Mouse (Mus musculus) forebrain, embryonic 10.5 days (tissue): Measurements from ENCODE around the gene Pik3cd. TPM values are rescaled to one million over a fixed set of nuclear protein-coding genes. Genes with fewer than 3 reads are reported as not detected.

Experiments used
- DNase-seq: peaks from one replicate; pipeline ENCODE4 v3.0.0-alpha.2; 2017; ENCODE audit warnings: low spot score; ENCODE audit errors: extremely low spot score
- H3K27ac ChIP-seq: fragments of 300-500 bp; sonication (generic); 2 replicates; pipeline ENCODE4 v1.5.1; 2016; ENCODE audit warnings: mild to moderate bottlenecking
- H3K27me3 ChIP-seq: fragments of 300-500 bp; sonication (generic); 2 replicates; pipeline ENCODE4 v1.6.1; 2016; ENCODE audit warnings: mild to moderate bottlenecking; ENCODE audit not compliant: poor library complexity, severe bottlenecking
- H3K36me3 ChIP-seq: fragments of 300-500 bp; sonication (generic); replicated peaks from 2 replicates; pipeline ENCODE4 v1.6.1; 2016; ENCODE audit warnings: mild to moderate bottlenecking, moderate library complexity
- H3K4me1 ChIP-seq: fragments of 300-500 bp; sonication (generic); 2 replicates; pipeline ENCODE4 v1.6.1; 2016
- H3K4me3 ChIP-seq: fragments of 300-500 bp; sonication (generic); 2 replicates; pipeline ENCODE4 v1.5.1; 2016; ENCODE audit warnings: mild to moderate bottlenecking, moderate library complexity
- H3K9me3 ChIP-seq: fragments of 300-500 bp; sonication (generic); 2 replicates; pipeline ENCODE4 v1.6.1; 2016; ENCODE audit warnings: mild to moderate bottlenecking, moderate library complexity
- WGBS: fragments of 180-500 bp; shearing (Covaris S2); methylation state at CpG from one replicate; pipeline ENCODE4 v1.1.7; 2016; 5-methylcytosine and 5-hydroxymethylcytosine counted together
- microRNA-seq: library from miRNA; unstranded; fragments of <30 nt; microRNA quantifications from one replicate; pipeline ENCODE4, GENCODE M21; 2017
- polyA plus RNA-seq: library from polyadenylated mRNA; unstranded; fragments of >200 nt; fragmentation: Nextera tagmentation; extraction: Ambion mirVana; gene quantifications from 2 replicates; pipeline ENCODE4 v1.2.1, GENCODE M21; 2016

The Pik3cd gene
- polyA plus RNA-seq, 1 experiment from 2014 or later, result 4.6 TPM

GRCm38 (mm10) chr4:149606766-149607358 lies 95.5 kb downstream of the Pik3cd start:
- Histone ChIP-seq H3K27me3 (no peaks in the 10 kb centered on the region), H3K27ac (0 out of 2 replicates have a peak overlapping the region, but pooled peaks have one; percentile 49)

DNA sequence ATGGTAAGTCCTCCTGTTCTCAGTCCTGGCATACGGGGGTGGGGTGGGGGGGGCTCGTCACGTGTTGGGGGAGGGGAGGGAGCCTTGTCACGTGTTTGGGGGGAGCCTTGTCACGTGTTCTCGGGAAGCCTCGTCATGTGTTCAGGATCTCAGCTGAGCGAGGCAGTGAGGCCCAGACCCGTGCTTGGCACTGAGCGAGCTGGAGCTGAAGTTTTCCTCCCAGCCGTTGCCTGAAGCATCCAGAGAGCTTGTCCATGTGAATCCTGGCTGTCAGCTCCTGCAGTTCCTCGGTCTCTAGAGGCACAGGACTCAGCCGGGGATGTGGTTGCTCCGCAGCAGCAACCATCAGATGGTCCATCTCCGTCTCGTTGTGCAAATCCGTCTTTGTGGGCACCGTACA lies 96.3 kb downstream of the Pik3cd start:
- Histone ChIP-seq H3K27ac (0 out of 2 replicates have a peak overlapping the region, but pooled peaks have one; percentile 35), H3K36me3 (peaks cover 20% of the 10 kb centered on the region), H3K4me3 (no peak overlapping the region), H3K27me3 (no peaks in the 10 kb centered on the region), H3K9me3 (no peaks in the 10 kb centered on the region; the same call in 1 of the 2 replicates), H3K4me1 (peaks cover 49% of the 10 kb centered on the region)
- WGBS, result 85% methylated on average over 18 of the region's 18 CpGs
- no peak for DNase-seq

More at GRCm38 (mm10) chr4:149606766-149607358, 95.5 kb downstream of the Pik3cd start:
- 63% methylated on average over 15 of the region's 15 CpGs for WGBS
- H3K36me3 ChIP-seq, result peaks cover 20% of the 10 kb centered on the region
- H3K9me3 ChIP-seq, result no peaks in the 10 kb centered on the region; the same call in 1 of the 2 replicates
- peaks cover 42% of the 10 kb centered on the region for H3K4me1 ChIP-seq
- no peak overlapping the region for H3K4me3 ChIP-seq
- DNase-seq, result peak; percentile 13

GRCm38 (mm10) chr4:149604518-149604917 lies 97.9 kb downstream of the Pik3cd start:
- H3K9me3 ChIP-seq, result no peaks in the 10 kb centered on the region; the same call in 1 of the 2 replicates
- no peaks in the 10 kb centered on the region for H3K27me3 ChIP-seq
- H3K36me3 ChIP-seq, result peaks cover 20% of the 10 kb centered on the region
- no peak for DNase-seq
- no peak overlapping the region for H3K4me3 ChIP-seq
- 76% methylated on average over 3 of the region's 3 CpGs for WGBS
- no peak overlapping the region for H3K27ac ChIP-seq
- H3K4me1 ChIP-seq, result peaks cover 54% of the 10 kb centered on the region

- no peak for DNase-seq
- Histone ChIP-seq H3K4me3 (no peak overlapping the region), H3K27ac (no peak overlapping the region), H3K36me3 (peaks cover 20% of the 10 kb centered on the region), H3K9me3 (no peaks in the 10 kb centered on the region; the same call in 1 of the 2 replicates), H3K4me1 (peaks cover 54% of the 10 kb centered on the region), H3K27me3 (no peaks in the 10 kb centered on the region)
- WGBS, result 74% methylated on average over 1 of the region's 1 CpGs
Observed at GRCm38 (mm10) chr4:149603860-149604259, 98.5 kb downstream of the Pik3cd start.

DNA sequence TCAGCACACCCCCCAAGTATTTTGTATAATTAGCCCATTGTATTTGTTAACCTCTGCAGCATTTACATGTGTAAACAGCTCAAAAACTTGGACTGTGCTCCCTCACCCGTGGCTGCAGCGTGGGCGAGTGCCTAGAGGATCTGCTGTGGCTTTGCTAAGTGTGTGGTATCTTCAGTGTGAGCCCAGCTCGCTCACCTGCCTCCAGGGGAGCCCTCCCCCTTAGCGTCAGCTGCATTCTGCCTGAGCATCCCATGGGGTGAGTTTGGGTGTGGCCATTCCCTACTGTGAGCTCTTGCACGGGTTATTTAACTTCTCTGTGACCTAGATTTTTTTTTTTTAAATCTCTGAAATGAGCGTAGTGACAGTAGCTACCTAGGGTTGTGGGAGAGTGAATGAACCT lies 100.1 kb downstream of the Pik3cd start:
- Histone ChIP-seq H3K9me3 (no peaks in the 10 kb centered on the region; the same call in 1 of the 2 replicates), H3K27me3 (no peaks in the 10 kb centered on the region), H3K27ac (no peak overlapping the region), H3K4me3 (no peak overlapping the region), H3K36me3 (peaks cover 11% of the 10 kb centered on the region; the same call in 1 of the 2 replicates), H3K4me1 (peaks cover 47% of the 10 kb centered on the region)
- WGBS, result 57% methylated on average over 7 of the region's 7 CpGs
- no peak for DNase-seq

DNA sequence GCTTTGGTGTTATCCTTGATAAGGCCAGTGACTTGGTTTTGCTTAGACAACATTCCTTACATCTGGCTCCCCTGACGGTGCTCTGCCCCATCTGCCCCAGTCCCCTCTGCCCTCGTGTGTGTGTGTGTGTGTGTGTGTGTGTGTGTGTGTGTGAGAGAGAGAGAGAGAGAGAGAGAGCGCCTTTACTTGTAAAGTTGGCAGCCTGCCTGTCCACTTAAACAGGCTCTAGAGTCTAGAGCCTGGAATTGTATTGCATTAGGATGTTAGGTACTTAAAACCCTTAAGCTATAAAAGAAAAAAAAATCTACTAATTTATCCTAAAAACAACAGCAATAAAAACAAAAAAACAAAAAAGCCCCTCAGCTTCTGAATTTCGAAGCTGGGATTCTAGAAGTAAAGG lies 100.9 kb downstream of the Pik3cd start:
- DNase-seq, result no peak
- no peaks in the 10 kb centered on the region for H3K27me3 ChIP-seq
- 61% methylated on average over 4 of the region's 4 CpGs for WGBS
- H3K9me3 ChIP-seq, result no peaks in the 10 kb centered on the region; the same call in 1 of the 2 replicates
- peaks cover 39% of the 10 kb centered on the region for H3K4me1 ChIP-seq
- H3K27ac ChIP-seq, result no peak overlapping the region
- H3K36me3 ChIP-seq, result peaks cover 11% of the 10 kb centered on the region; the same call in 1 of the 2 replicates
- H3K4me3 ChIP-seq, result no peak overlapping the region

DNA sequence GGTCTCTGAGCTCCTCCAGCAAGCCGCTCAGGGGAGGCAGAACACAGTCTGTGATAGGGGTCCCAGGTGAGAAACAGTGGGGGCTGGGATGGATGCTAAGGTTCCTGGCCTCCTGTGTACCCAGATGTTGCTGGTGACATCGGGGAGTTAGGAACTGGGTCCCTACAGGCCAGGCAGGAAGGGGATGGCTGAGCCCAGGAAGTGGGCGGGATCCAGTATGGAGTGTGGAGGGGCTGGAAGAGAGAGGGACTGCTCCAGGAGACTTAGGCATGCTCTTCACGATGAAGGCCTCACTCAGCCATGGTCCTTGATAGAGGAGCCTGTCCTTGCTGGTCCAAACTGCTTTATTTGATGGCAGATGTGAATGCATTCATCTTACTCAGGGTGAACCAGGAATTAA lies 102.2 kb downstream of the Pik3cd start:
- Histone ChIP-seq H3K4me3 (no peak overlapping the region), H3K27ac (peak overlapping the region; percentile 35; the same call in 1 of the 2 replicates), H3K9me3 (no peaks in the 10 kb centered on the region; the same call in 1 of the 2 replicates), H3K27me3 (no peaks in the 10 kb centered on the region), H3K4me1 (peaks cover 31% of the 10 kb centered on the region), H3K36me3 (peaks cover 11% of the 10 kb centered on the region; the same call in 1 of the 2 replicates)
- DNase-seq, result no peak
- WGBS, result 92% methylated on average over 4 of the region's 4 CpGs

- Histone ChIP-seq H3K4me1 (peaks cover 37% of the 10 kb centered on the region), H3K4me3 (no peak overlapping the region), H3K27ac (no peak overlapping the region), H3K36me3 (peaks cover 9% of the 10 kb centered on the region; the same call in 1 of the 2 replicates), H3K9me3 (no peaks in the 10 kb centered on the region; the same call in 1 of the 2 replicates), H3K27me3 (no peaks in the 10 kb centered on the region)
- no peak for DNase-seq
- WGBS, result 91% methylated on average over 6 of the region's 6 CpGs
Observed at GRCm38 (mm10) chr4:149599549-149599948, 102.8 kb downstream of the Pik3cd start.

Small RNAs within 50 kb of the gene (microRNA-seq; reads per million reads assigned to microRNA genes)
- 0.90 reads per million for gene Mir7023

Other genes with a start within 250 kb of the Pik3cd start
- gene Rbp7, start 247.6 kb downstream of the Pik3cd start, polyA plus RNA-seq, result not detected in 2 replicates
- 0.50 and 0.63 TPM in 2 replicates for gene Tmem274, start 225.2 kb downstream of the Pik3cd start, polyA plus RNA-seq
- gene Nmnat1, start 217.4 kb downstream of the Pik3cd start, polyA plus RNA-seq, result 17.9 and 18.4 TPM in 2 replicates
- gene Lzic, start 217.3 kb downstream of the Pik3cd start, polyA plus RNA-seq, result 51.8 and 55.2 TPM in 2 replicates
- gene Ctnnbip1, start 184.3 kb downstream of the Pik3cd start, polyA plus RNA-seq, result 53.6 and 59.6 TPM in 2 replicates
- gene Clstn1, start 116.1 kb downstream of the Pik3cd start, polyA plus RNA-seq, result 17.8 and 21.4 TPM in 2 replicates
- 38.7 and 42.7 TPM in 2 replicates for gene Tmem201, start 35.5 kb upstream of the Pik3cd start, polyA plus RNA-seq
- 13.4 and 15.0 TPM in 2 replicates for gene Slc25a33, start 71.7 kb upstream of the Pik3cd start, polyA plus RNA-seq